Comparison of ENCODE assay signal across 8 mouse cellular contexts in genomic region chr11:98963191-98964021, GRCm38 (mm10). TPM values are rescaled to one million over a fixed set of nuclear protein-coding genes. Genes with fewer than 3 reads are reported as not detected.
A peak's percentile ranks its signal among the peaks of the same experiment; 100 is the strongest.
DNase-seq lines count a peak whose midpoint lies in the region; ATAC-seq and TF ChIP-seq lines count a peak whose summit lies in the region.

No protein-coding gene starts in this region.

- peak; percentile 65 to 68 for DNase-seq in B cell, adult 2 months
- DNase-seq in Patski (ENCODE audit: low read depth, low spot score) = no peak
- DNase-seq in embryonic facial prominence, embryonic 11.5 days (ENCODE audit: low spot score) = peak; percentile 69
- DNase-seq in lung, postnatal 14 days = peak; percentile 92
- peak; percentile 84 for DNase-seq in ovary, postnatal 36 days (ENCODE audit: low spot score)
- DNase-seq in frontal cortex, postnatal 25 days (ENCODE audit: low spot score in 2 of 2) = no peak

- no peak for TF ChIP-seq CTCF in Patski (IDR thresholded peaks at IDR 0.05)

- no peaks in the 10 kb centered on the region; the same call in none of the 2 replicates for H3K36me3 ChIP-seq in embryonic facial prominence, embryonic 11.5 days (replicated peaks; ENCODE audit: control insufficient read depth, insufficient read depth, low read depth, low read length)
- peaks cover 23% of the 10 kb centered on the region for H3K36me3 ChIP-seq in heart, embryonic 12.5 days
- H3K36me3 ChIP-seq in kidney, embryonic 14.5 days (ENCODE audit: control insufficient read depth, insufficient read depth, low read length) = peaks cover 19% of the 10 kb centered on the region

- CTCF ChIA-PET in Patski (lab: Charles Lee) = interaction anchor here (0.7 to 2.3 kb wide), 6 partner anchors 9 to 38 kb away, joined by 3 to 11 read pairs (median 5); no protein-coding TSS in a partner anchor

- H3K4me1 ChIP-seq in embryonic facial prominence, embryonic 11.5 days (ENCODE audit: control insufficient read depth, insufficient read depth, low read length) = peaks cover 66% of the 10 kb centered on the region
- H3K4me1 ChIP-seq in heart, embryonic 12.5 days (replicated peaks) = peaks cover 96% of the 10 kb centered on the region
- peaks cover 89% of the 10 kb centered on the region for H3K4me1 ChIP-seq in kidney, embryonic 14.5 days (ENCODE audit: control insufficient read depth, insufficient read depth, low read length)

- peak overlapping the region; percentile 64 for H3K4me2 ChIP-seq in embryonic facial prominence, embryonic 11.5 days (ENCODE audit: low read depth, low read length)
- H3K4me2 ChIP-seq in heart, embryonic 12.5 days = peak overlapping the region; percentile 100
- H3K4me2 ChIP-seq in kidney, embryonic 14.5 days (replicated peaks; ENCODE audit: low read depth, low read length) = peak overlapping the region; percentile 99

- peak overlapping the region; percentile 87 for H3K27ac ChIP-seq in embryonic facial prominence, embryonic 11.5 days (replicated peaks; ENCODE audit: low read depth, low read length)
- H3K27ac ChIP-seq in heart, embryonic 12.5 days (ENCODE audit: poor library complexity, severe bottlenecking) = peak overlapping the region; percentile 87
- peak overlapping the region; percentile 91 for H3K27ac ChIP-seq in kidney, embryonic 14.5 days (ENCODE audit: low read depth, low read length)

- H3K4me3 ChIP-seq in embryonic facial prominence, embryonic 11.5 days (ENCODE audit: low read depth, low read length) = peak overlapping the region; percentile 26
- peak overlapping the region; percentile 77 for H3K4me3 ChIP-seq in heart, embryonic 12.5 days
- peak overlapping the region; percentile 75 for H3K4me3 ChIP-seq in kidney, embryonic 14.5 days (ENCODE audit: low read length)

- POLR2A ChIA-PET in Patski (lab: Charles Lee) = interaction anchor here (0.6 to 1.8 kb wide), 8 partner anchors 9 to 98 kb away, joined by 3 to 6 read pairs (median 4); no protein-coding TSS in a partner anchor

- in situ Hi-C loops in Patski (cut with MboI; ENCODE audit: low pct_unique_long_range_greater_than_20kb) = no loop called here

- no peaks in the 10 kb centered on the region for H3K27me3 ChIP-seq in Patski
- no peaks in the 10 kb centered on the region for H3K27me3 ChIP-seq in embryonic facial prominence, embryonic 11.5 days (ENCODE audit: control insufficient read depth, insufficient read depth, low read length)
- H3K27me3 ChIP-seq in heart, embryonic 12.5 days (replicated peaks) = no peaks in the 10 kb centered on the region
- H3K27me3 ChIP-seq in kidney, embryonic 14.5 days (ENCODE audit: control insufficient read depth, insufficient read depth, low read length) = no peaks in the 10 kb centered on the region

- no peaks in the 10 kb centered on the region for H3K9me3 ChIP-seq in embryonic facial prominence, embryonic 11.5 days (replicated peaks; ENCODE audit: control insufficient read depth, low read length)
- H3K9me3 ChIP-seq in heart, embryonic 12.5 days (replicated peaks) = no peaks in the 10 kb centered on the region
- no peaks in the 10 kb centered on the region for H3K9me3 ChIP-seq in kidney, embryonic 14.5 days (ENCODE audit: control insufficient read depth, low read length)

- ATAC-seq in Patski = peak; percentile 22
- peak; percentile 37; the same call in 1 of the 2 replicates for ATAC-seq in embryonic facial prominence, embryonic 11.5 days (replicated peaks; ENCODE audit: insufficient number of reproducible peaks, low FRiP score, low TSS enrichment, low read depth)
- peak; percentile 81 for ATAC-seq in heart, embryonic 12.5 days (ENCODE audit: insufficient number of reproducible peaks, low FRiP score)
- ATAC-seq in kidney, embryonic 14.5 days (ENCODE audit: low FRiP score, low TSS enrichment) = peak; percentile 70

- peak overlapping the region; percentile 60 for H3K9ac ChIP-seq in embryonic facial prominence, embryonic 11.5 days (replicated peaks; ENCODE audit: low read length)
- H3K9ac ChIP-seq in heart, embryonic 12.5 days = peak overlapping the region; percentile 88
- peak overlapping the region; percentile 76; the same call in 1 of the 2 replicates for H3K9ac ChIP-seq in kidney, embryonic 14.5 days (ENCODE audit: low read depth, low read length)

- WGBS in embryonic facial prominence, embryonic 11.5 days = 0% methylated on average over 32 of the region's 32 CpGs
- WGBS in heart, embryonic 12.5 days = 0% methylated on average over 31 of the region's 32 CpGs
- WGBS in kidney, embryonic 14.5 days = under 1% methylated on average over 32 of the region's 32 CpGs

RNA-seq across cellular contexts. Expression of gene Gjd3, which starts 19.4 kb away (rescaled TPM):
- polyA plus RNA-seq in Patski (2021) = 0.19 TPM
- polyA plus RNA-seq in embryonic facial prominence, embryonic 11.5 days (2014; fragmentation: Nextera tagmentation; extraction: Ambion mirVana) = 0.25 and 0.43 TPM in 2 replicates
- polyA plus RNA-seq in heart, embryonic 12.5 days (2016; fragmentation: Nextera tagmentation; extraction: Ambion mirVana) = 3.5 and 3.9 TPM in 2 replicates
- 0.64 TPM in 1 of 2 replicates, not detected in the other for polyA plus RNA-seq in kidney, embryonic 14.5 days (2014; fragmentation: Nextera tagmentation; extraction: Ambion mirVana)

RNA-seq across cellular contexts. Expression of gene Rara, which starts 35.8 kb away (rescaled TPM):
- 31.2 TPM for polyA plus RNA-seq in Patski (2021)
- polyA plus RNA-seq in embryonic facial prominence, embryonic 11.5 days (2014; fragmentation: Nextera tagmentation; extraction: Ambion mirVana) = 32.7 and 40.2 TPM in 2 replicates
- 33.8 and 35.1 TPM in 2 replicates for polyA plus RNA-seq in heart, embryonic 12.5 days (2016; fragmentation: Nextera tagmentation; extraction: Ambion mirVana)
- 27.7 and 36.7 TPM in 2 replicates for polyA plus RNA-seq in kidney, embryonic 14.5 days (2014; fragmentation: Nextera tagmentation; extraction: Ambion mirVana)

RNA-seq across cellular contexts. Expression of gene Cdc6, which starts 55.8 kb away (rescaled TPM):
- polyA plus RNA-seq in Patski (2021) = 9.0 TPM
- 55.4 and 57.1 TPM in 2 replicates for polyA plus RNA-seq in embryonic facial prominence, embryonic 11.5 days (2014; fragmentation: Nextera tagmentation; extraction: Ambion mirVana)
- polyA plus RNA-seq in heart, embryonic 12.5 days (2016; fragmentation: Nextera tagmentation; extraction: Ambion mirVana) = 27.0 and 27.7 TPM in 2 replicates
- 32.5 and 44.1 TPM in 2 replicates for polyA plus RNA-seq in kidney, embryonic 14.5 days (2014; fragmentation: Nextera tagmentation; extraction: Ambion mirVana)

Comparison
In these comparisons a context has a peak if more than half of its experiments do, and no peak if none do; other contexts are left out.
1. DNase-seq: peak in B cell, adult 2 months (2 of 2), embryonic facial prominence, embryonic 11.5 days (single experiment), lung, postnatal 14 days (single experiment) and ovary, postnatal 36 days (single experiment); none in Patski (single experiment) and frontal cortex, postnatal 25 days (0 of 2).
2. ATAC-seq: peak in every context shown above with its lines; median percentile 81 in heart, embryonic 12.5 days; 70 in kidney, embryonic 14.5 days; 37 in embryonic facial prominence, embryonic 11.5 days; 22 in Patski.
3. H3K4me3 ChIP-seq: peak in every context shown above with its lines; median percentile 77 in heart, embryonic 12.5 days; 75 in kidney, embryonic 14.5 days; 26 in embryonic facial prominence, embryonic 11.5 days.
4. Peak in every context shown above with its lines, with median percentiles within 50 percentile points of each other: H3K27ac ChIP-seq, H3K4me2 ChIP-seq and H3K9ac ChIP-seq.